In the genomic region with DNA sequence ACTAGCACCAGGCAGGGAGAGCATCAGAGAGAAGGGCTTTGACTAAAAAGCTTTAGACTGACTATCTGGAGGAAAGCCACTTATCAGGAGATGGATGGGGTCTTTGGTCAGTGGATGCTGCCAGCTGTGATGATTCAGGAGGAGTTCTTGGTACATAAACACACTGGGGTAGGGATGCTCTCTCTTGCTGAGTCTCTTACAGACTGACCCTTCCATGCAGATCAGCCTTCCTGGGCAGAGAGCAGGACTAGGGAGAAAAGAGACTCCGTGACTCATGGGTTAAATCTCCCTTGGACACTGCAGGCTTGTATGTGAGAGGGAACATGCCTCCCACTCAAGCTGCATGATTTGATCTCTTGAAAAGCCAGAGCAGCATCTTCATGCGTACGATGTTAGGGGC, we compare ENCODE assay signal across 24 mouse cellular contexts. TPM values are rescaled to one million over a fixed set of nuclear protein-coding genes. Genes with fewer than 3 reads are reported as not detected.
A peak's percentile ranks its signal among the peaks of the same experiment; 100 is the strongest.
DNase-seq lines count a peak whose midpoint lies in the region; ATAC-seq and TF ChIP-seq lines count a peak whose summit lies in the region.
"Had no signal": no experiment of that assay in that cellular context is flagged by ENCODE, and none has a peak within 500 bp of the region (broad histone marks: within the 10 kb centered on the region; RNA-seq: fewer than 3 reads in every experiment).

No protein-coding gene starts in this region.

- no peak overlapping the region for H3K4me3 ChIP-seq in heart, embryonic 13.5 days
- no peak overlapping the region for H3K4me3 ChIP-seq in lung, postnatal 0 days (ENCODE audit: low read depth, low read length)
- no peak overlapping the region for H3K4me3 ChIP-seq in stomach, embryonic 15.5 days (replicated peaks)
- H3K4me3 ChIP-seq: embryonic facial prominence, embryonic 12.5 days; forebrain, embryonic 12.5 days; hindbrain, embryonic 12.5 days had no signal

- no peak overlapping the region for H3K4me2 ChIP-seq in heart, embryonic 13.5 days
- H3K4me2 ChIP-seq in lung, postnatal 0 days (replicated peaks; ENCODE audit: low read depth, low read length): no peak overlapping the region
- H3K4me2 ChIP-seq in stomach, embryonic 15.5 days: no peak overlapping the region
- H3K4me2 ChIP-seq: embryonic facial prominence, embryonic 12.5 days; forebrain, embryonic 12.5 days; hindbrain, embryonic 12.5 days had no signal

- no peak for TF ChIP-seq CTCF in lung, postnatal 0 days (IDR thresholded peaks at IDR 0.05)

- H3K9me3 ChIP-seq in heart, embryonic 13.5 days: no peaks in the 10 kb centered on the region
- no peaks in the 10 kb centered on the region for H3K9me3 ChIP-seq in lung, postnatal 0 days (ENCODE audit: low read length)
- H3K9me3 ChIP-seq in stomach, embryonic 15.5 days: no peaks in the 10 kb centered on the region
- H3K9me3 ChIP-seq: embryonic facial prominence, embryonic 12.5 days; forebrain, embryonic 12.5 days; hindbrain, embryonic 12.5 days had no signal

- H3K27me3 ChIP-seq in heart, embryonic 13.5 days (replicated peaks): no peaks in the 10 kb centered on the region
- no peaks in the 10 kb centered on the region for H3K27me3 ChIP-seq in lung, postnatal 0 days (replicated peaks; ENCODE audit: insufficient read depth, low read length)
- H3K27me3 ChIP-seq in stomach, embryonic 15.5 days (replicated peaks): no peaks in the 10 kb centered on the region
- H3K27me3 ChIP-seq: CH12.LX; embryonic facial prominence, embryonic 12.5 days; forebrain, embryonic 12.5 days; hindbrain, embryonic 12.5 days; Patski had no signal

- no peak for DNase-seq in heart, postnatal 14 days
- no peak for DNase-seq in lung, postnatal 0 days (ENCODE audit: low spot score)
- DNase-seq in lung, postnatal 10 days: no peak
- DNase-seq: adrenal gland, postnatal 14 days; cerebellum, adult 11-12 months; cerebellum, adult 9-10 months; cerebellum, postnatal 25 days; forebrain, postnatal 0 days; gastrocnemius, postnatal 25 days; heart, postnatal 4 days had no signal

- H3K9ac ChIP-seq in heart, embryonic 13.5 days: peak overlapping the region; percentile 37; the same call in 1 of the 2 replicates
- no peak overlapping the region for H3K9ac ChIP-seq in lung, postnatal 0 days (replicated peaks; ENCODE audit: low read depth)
- H3K9ac ChIP-seq in stomach, embryonic 15.5 days: no peak overlapping the region
- H3K9ac ChIP-seq: embryonic facial prominence, embryonic 12.5 days; forebrain, embryonic 12.5 days; forebrain, postnatal 0 days; hindbrain, embryonic 12.5 days had no signal

- intact Hi-C loops in heart, postnatal 14 days (cut with DNase I): no loop called here

- no peak for ATAC-seq in heart, embryonic 13.5 days (ENCODE audit: extremely low read depth, insufficient number of reproducible peaks, low FRiP score, low TSS enrichment)
- peak; percentile 19; the same call in 1 of the 2 replicates for ATAC-seq in lung, postnatal 0 days
- ATAC-seq in stomach, embryonic 15.5 days (ENCODE audit: insufficient read depth, low FRiP score, low read depth): no peak
- ATAC-seq in erythroblast, adult 5-6 weeks (replicated peaks; ENCODE audit: low FRiP score, poor library complexity, severe bottlenecking): no peak
- ATAC-seq: activated CD4-positive, CD25-positive, alpha-beta regulatory T cell, adult 4 months; forebrain, postnatal 0 days; Patski had no signal

- 48% methylated on average over 3 of the region's 3 CpGs for WGBS in heart, embryonic 13.5 days
- WGBS in lung, postnatal 0 days: 62% methylated on average over 3 of the region's 3 CpGs
- WGBS in stomach, embryonic 15.5 days: 49% methylated on average over 3 of the region's 3 CpGs

- peaks cover 25% of the 10 kb centered on the region for H3K4me1 ChIP-seq in heart, embryonic 13.5 days
- no peaks in the 10 kb centered on the region for H3K4me1 ChIP-seq in lung, postnatal 0 days (ENCODE audit: insufficient read depth, low read depth, low read length)
- 0 out of 2 replicates have a peak, but pooled peaks cover 8% of the 10 kb centered on the region for H3K4me1 ChIP-seq in stomach, embryonic 15.5 days
- H3K4me1 ChIP-seq: forebrain, embryonic 12.5 days had no signal

- H3K36me3 ChIP-seq in heart, embryonic 13.5 days: no peaks in the 10 kb centered on the region
- no peaks in the 10 kb centered on the region for H3K36me3 ChIP-seq in lung, postnatal 0 days (ENCODE audit: insufficient read depth, low read length)
- H3K36me3 ChIP-seq in stomach, embryonic 15.5 days: no peaks in the 10 kb centered on the region
- H3K36me3 ChIP-seq: embryonic facial prominence, embryonic 12.5 days; forebrain, embryonic 12.5 days; hindbrain, embryonic 12.5 days had no signal

- H3K27ac ChIP-seq in heart, embryonic 13.5 days (replicated peaks): no peak overlapping the region
- no peak overlapping the region for H3K27ac ChIP-seq in lung, postnatal 0 days (ENCODE audit: low read length)
- peak overlapping the region; percentile 32 for H3K27ac ChIP-seq in stomach, embryonic 15.5 days
- H3K27ac ChIP-seq: embryonic facial prominence, embryonic 12.5 days; forebrain, embryonic 12.5 days; hindbrain, embryonic 12.5 days had no signal

- TF ChIP-seq EP300 in lung, postnatal 0 days (IDR thresholded peaks at IDR 0.05): no peak

RNA-seq across cellular contexts. Expression of a gene that starts 5.6 kb away (rescaled TPM):
- not detected in 2 replicates for polyA plus RNA-seq in heart, embryonic 13.5 days (2015; fragmentation: Nextera tagmentation; extraction: Ambion mirVana)
- total RNA-seq in heart, postnatal 14 days (2021): not detected
- polyA plus RNA-seq in lung, postnatal 0 days (2015; fragmentation: Nextera tagmentation; extraction: Ambion mirVana): not detected in 2 replicates
- not detected in 2 replicates for polyA plus RNA-seq in stomach, embryonic 15.5 days (2015; fragmentation: Nextera tagmentation; extraction: Ambion mirVana)
- total RNA-seq in erythroblast, adult 5-6 weeks (2015; ENCODE audit: low replicate concordance): not detected in 2 replicates
- total RNA-seq in erythroblast, adult 5-6 weeks (2017; ENCODE audit: low replicate concordance): not detected in 2 replicates
- total RNA-seq: adrenal gland, adult 18-20 months; adrenal gland, postnatal 14 days; CH12.LX; forebrain, postnatal 0 days; gastrocnemius, adult 18-20 months; gastrocnemius, postnatal 25 days; granulocyte monocyte progenitor cell, adult 5-6 weeks; heart, postnatal 4 days had no signal
- polyA plus RNA-seq: activated CD4-positive, CD25-positive, alpha-beta regulatory T cell, adult 4 months; cortical plate, adult 2 months; embryonic facial prominence, embryonic 12.5 days; forebrain, embryonic 12.5 days; forebrain, postnatal 0 days; heart, embryonic 16.5 days; hindbrain, embryonic 12.5 days; Patski had no signal

RNA-seq across cellular contexts. Expression of a gene that starts 18.9 kb away (rescaled TPM):
- polyA plus RNA-seq in heart, embryonic 13.5 days (2015; fragmentation: Nextera tagmentation; extraction: Ambion mirVana): 90.6 and 91.3 TPM in 2 replicates
- total RNA-seq in heart, postnatal 14 days (2021): 100 to 1,000 TPM; 158 to 162 TPM
- polyA plus RNA-seq in lung, postnatal 0 days (2015; fragmentation: Nextera tagmentation; extraction: Ambion mirVana): 54.8 and 56.0 TPM in 2 replicates
- 83.4 and 94.1 TPM in 2 replicates for polyA plus RNA-seq in stomach, embryonic 15.5 days (2015; fragmentation: Nextera tagmentation; extraction: Ambion mirVana)
- not detected in 2 replicates for total RNA-seq in erythroblast, adult 5-6 weeks (2015; ENCODE audit: low replicate concordance)
- 0.68 and 1.1 TPM in 2 replicates for total RNA-seq in erythroblast, adult 5-6 weeks (2017; ENCODE audit: low replicate concordance)
- total RNA-seq: granulocyte monocyte progenitor cell, adult 5-6 weeks had no signal
- polyA plus RNA-seq: activated CD4-positive, CD25-positive, alpha-beta regulatory T cell, adult 4 months had no signal
